Mouse (Mus musculus): ENCODE data around the gene Amz2.

Gene Amz2

DNA sequence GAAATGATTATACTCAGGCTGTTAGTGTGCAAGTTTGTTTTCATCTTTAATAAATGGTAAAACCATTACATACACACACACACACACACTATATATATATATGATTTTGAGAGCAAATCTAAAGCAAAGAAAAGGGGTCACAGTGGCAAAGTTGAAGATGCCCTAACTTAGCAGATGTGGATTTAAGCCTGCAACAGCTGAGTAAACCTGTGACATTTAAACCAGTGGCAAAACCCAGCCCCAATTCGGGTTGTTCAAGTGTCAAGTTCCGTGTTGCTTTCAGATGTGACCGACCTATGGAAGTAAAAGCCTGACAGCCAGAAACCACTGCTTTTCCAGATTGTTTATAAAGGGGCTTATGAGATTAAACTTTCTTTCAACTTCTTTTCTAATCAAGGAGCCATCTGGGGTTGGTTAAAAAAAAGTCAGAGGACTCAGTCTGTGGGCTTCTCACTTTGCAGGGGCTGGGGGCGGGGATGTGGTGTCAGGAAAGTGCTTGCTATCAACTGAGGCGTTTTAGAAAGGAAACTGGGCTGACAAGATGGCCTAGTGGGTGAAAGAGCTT, 16.5 kb downstream of the Amz2 start:
- Histone ChIP-seq H3K27me3 (ENCODE audit: insufficient read depth, low read length) (peaks cover 18% of the 10 kb centered on the region), H3K4me1 (replicated peaks; ENCODE audit: low read depth, low read length) (peaks cover 25% of the 10 kb centered on the region), H3K9me3 (ENCODE audit: low read length) (no peaks in the 10 kb centered on the region), H3K4me3 (replicated peaks; ENCODE audit: low read length) (no peak overlapping the region), H3K36me3 (ENCODE audit: insufficient read depth, low read length) (0 out of 2 replicates have a peak, but pooled peaks cover 7% of the 10 kb centered on the region)
- no peak for TF ChIP-seq CTCF (conservative IDR thresholded peaks at IDR 0.05; ENCODE audit: low read length)
- TF ChIP-seq NANOG (IDR thresholded peaks at IDR 0.05; ENCODE audit: borderline replicate concordance, low read length) = no peak
- TF ChIP-seq POU5F1 (IDR thresholded peaks at IDR 0.05; ENCODE audit: borderline replicate concordance, low read length) = no peak

DNA sequence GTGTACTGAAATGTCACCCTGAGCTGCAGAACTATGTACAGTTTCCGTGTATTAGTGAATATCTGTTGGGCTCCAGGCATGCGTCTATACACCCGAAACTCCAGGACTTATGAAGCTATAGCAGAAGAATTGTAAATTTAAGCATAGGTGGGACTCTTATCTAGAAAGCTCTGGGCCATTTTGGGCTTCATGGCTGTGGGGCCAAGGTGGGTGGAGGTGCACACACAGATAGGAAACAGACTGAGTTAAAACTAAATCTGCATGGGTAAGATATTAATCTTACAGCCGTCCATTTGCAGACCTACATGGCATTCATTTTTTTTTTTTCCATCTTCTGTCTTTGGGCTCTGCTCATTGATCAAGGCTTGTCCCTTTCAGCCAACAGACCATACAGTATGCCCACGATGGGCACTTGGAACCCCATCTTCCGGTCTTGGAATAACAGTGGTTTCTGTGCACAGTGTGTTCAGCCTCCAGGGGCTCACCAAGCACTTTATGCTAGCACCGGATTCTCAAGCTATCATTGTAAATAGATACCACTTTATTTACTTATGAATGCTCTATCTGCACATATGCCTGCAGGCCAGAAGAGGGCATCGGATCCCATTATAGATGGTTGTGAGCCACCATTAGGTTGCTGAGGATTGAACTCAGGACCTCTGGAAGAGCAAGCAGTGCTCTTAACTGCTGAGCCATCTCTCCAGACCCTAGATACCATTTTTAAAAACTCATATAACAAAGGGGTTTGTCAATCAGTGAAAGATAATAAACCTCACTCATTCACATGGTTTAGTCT, 17.9 kb downstream of the Amz2 start:
- no peak for TF ChIP-seq NANOG (IDR thresholded peaks at IDR 0.05; ENCODE audit: borderline replicate concordance, low read length)
- TF ChIP-seq POU5F1 (IDR thresholded peaks at IDR 0.05; ENCODE audit: borderline replicate concordance, low read length) = no peak
- TF ChIP-seq CTCF (conservative IDR thresholded peaks at IDR 0.05; ENCODE audit: low read length) = no peak
- no peak overlapping the region for H3K4me3 ChIP-seq (replicated peaks; ENCODE audit: low read length)
- H3K9me3 ChIP-seq (ENCODE audit: low read length) = no peaks in the 10 kb centered on the region
- H3K36me3 ChIP-seq (ENCODE audit: insufficient read depth, low read length) = no peaks in the 10 kb centered on the region
- H3K4me1 ChIP-seq (replicated peaks; ENCODE audit: low read depth, low read length) = peaks cover 25% of the 10 kb centered on the region
- peaks cover 22% of the 10 kb centered on the region for H3K27me3 ChIP-seq (ENCODE audit: insufficient read depth, low read length)

DNA sequence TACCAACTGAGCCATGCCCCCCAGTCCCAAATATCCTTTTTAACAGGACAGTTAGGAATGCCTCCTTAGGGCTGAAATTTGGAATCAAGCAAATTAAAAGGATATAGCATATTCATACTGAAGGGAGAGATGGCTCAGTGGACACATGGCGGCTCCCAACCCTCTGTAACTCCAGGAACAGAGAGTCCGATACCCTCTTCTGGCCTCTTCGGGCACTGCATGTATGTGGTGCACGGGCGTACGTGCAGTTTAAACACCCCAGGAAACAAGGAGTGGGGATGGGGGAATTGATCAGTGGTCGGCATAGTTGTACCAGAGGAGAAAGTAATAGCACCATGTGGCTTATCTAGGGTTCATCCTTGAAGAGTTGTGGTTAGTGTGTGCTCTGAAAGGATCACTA, 18.9 kb downstream of the Amz2 start:
- no peak for TF ChIP-seq NANOG (IDR thresholded peaks at IDR 0.05; ENCODE audit: borderline replicate concordance, low read length)
- peak; percentile 54; the same call in 1 of the 2 replicates for TF ChIP-seq CTCF (conservative IDR thresholded peaks at IDR 0.05; ENCODE audit: low read length)

DNA sequence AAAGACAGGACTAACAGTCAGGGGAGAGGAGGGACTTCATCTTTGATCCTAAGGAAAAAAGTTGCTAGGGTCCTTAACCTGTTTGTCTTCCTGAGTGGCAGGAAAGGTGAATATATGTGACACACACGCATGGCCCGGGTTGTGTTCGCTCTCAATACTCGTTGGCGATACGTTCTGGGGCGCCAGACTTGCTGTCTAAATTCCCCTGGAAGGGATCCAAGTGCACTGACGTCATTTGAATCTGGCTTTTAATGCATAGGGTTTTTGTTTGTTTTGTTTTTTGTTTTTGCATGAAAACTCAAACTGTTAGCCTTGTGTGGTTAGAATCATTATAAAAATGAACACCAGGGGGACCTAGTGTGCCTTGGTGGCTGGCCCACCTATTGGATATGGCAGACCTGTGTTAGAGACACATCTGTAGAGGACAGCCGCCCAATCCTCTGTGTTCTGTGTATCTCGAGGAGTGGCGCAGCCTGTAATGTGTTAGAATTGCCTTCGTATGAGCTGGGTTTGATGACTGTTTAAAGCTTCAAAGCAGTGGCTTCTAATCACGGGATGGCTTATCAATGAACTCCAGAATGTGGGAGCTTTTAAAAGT, 19.8 kb downstream of the Amz2 start:
- H3K4me1 ChIP-seq (replicated peaks; ENCODE audit: low read depth, low read length) = peaks cover 14% of the 10 kb centered on the region
- TF ChIP-seq CTCF (conservative IDR thresholded peaks at IDR 0.05; ENCODE audit: low read length) = peak; percentile 47
- TF ChIP-seq NANOG (IDR thresholded peaks at IDR 0.05; ENCODE audit: borderline replicate concordance, low read length) = no peak
- H3K27me3 ChIP-seq (ENCODE audit: insufficient read depth, low read length) = peaks cover 8% of the 10 kb centered on the region
- H3K9me3 ChIP-seq (ENCODE audit: low read length) = no peaks in the 10 kb centered on the region
- H3K4me3 ChIP-seq (replicated peaks; ENCODE audit: low read length) = no peak overlapping the region
- no peaks in the 10 kb centered on the region for H3K36me3 ChIP-seq (ENCODE audit: insufficient read depth, low read length)

More for the DNA sequence above, 18.9 kb downstream of the Amz2 start:
- Histone ChIP-seq H3K4me1 (replicated peaks; ENCODE audit: low read depth, low read length) (peaks cover 21% of the 10 kb centered on the region), H3K9me3 (ENCODE audit: low read length) (no peaks in the 10 kb centered on the region), H3K36me3 (ENCODE audit: insufficient read depth, low read length) (no peaks in the 10 kb centered on the region), H3K4me3 (replicated peaks; ENCODE audit: low read length) (no peak overlapping the region), H3K27me3 (ENCODE audit: insufficient read depth, low read length) (peaks cover 18% of the 10 kb centered on the region)

DNA sequence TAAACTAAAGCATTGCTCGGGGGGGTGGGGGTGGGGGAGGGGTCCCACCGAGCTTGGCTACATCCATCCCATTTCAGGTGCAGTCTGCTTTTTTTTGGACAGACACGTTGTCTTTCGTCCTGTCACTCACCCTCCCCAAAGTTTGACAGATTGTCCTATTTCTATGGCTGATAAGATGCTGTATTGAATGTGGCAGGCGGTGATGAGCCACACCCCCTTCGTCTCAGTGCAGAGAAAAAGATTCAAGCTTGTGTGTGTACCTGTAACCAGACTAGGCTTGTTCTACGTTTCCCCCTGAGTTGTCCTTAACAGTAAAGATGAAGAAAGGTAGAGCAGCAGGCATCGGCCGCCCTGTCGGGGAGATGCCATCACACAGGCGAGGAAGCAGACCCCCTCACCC, 25.4 kb downstream of the Amz2 start:
- no peak for TF ChIP-seq CTCF (conservative IDR thresholded peaks at IDR 0.05; ENCODE audit: low read length)

DNA sequence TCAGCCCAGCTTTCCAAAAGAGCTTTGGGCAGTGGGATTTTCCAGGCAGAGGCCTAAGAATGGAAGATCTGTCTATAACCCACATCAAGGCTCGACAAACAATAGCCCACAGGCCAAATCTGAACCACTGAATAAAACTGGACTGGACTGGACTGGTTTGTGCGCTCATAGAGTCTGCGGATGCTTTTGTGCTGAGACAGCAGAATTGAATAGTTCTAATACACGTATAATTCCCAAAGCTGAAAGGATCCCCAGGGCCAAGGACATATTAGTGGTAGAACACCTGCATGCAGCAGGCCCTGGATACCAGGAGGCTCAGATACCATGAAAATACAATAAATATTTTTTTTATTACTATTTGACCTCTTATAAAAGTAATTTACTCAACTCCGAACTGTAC, 30.5 kb downstream of the Amz2 start:
- H3K9me3 ChIP-seq (ENCODE audit: low read length) = no peaks in the 10 kb centered on the region
- no peak overlapping the region for H3K4me3 ChIP-seq (replicated peaks; ENCODE audit: low read length)
- H3K27me3 ChIP-seq (ENCODE audit: insufficient read depth, low read length) = no peaks in the 10 kb centered on the region
- TF ChIP-seq POU5F1 (IDR thresholded peaks at IDR 0.05; ENCODE audit: borderline replicate concordance, low read length) (no peak), NANOG (IDR thresholded peaks at IDR 0.05; ENCODE audit: borderline replicate concordance, low read length) (no peak), CTCF (conservative IDR thresholded peaks at IDR 0.05; ENCODE audit: low read length) (no peak)
- peaks cover 18% of the 10 kb centered on the region for H3K4me1 ChIP-seq (replicated peaks; ENCODE audit: low read depth, low read length)
- H3K36me3 ChIP-seq (ENCODE audit: insufficient read depth, low read length) = peaks cover 67% of the 10 kb centered on the region

More for the DNA sequence above, 25.4 kb downstream of the Amz2 start:
- H3K4me1 ChIP-seq (replicated peaks; ENCODE audit: low read depth, low read length) = peaks cover 13% of the 10 kb centered on the region
- no peak overlapping the region for H3K4me3 ChIP-seq (replicated peaks; ENCODE audit: low read length)
- H3K36me3 ChIP-seq (ENCODE audit: insufficient read depth, low read length) = peaks cover 42% of the 10 kb centered on the region
- no peaks in the 10 kb centered on the region for H3K9me3 ChIP-seq (ENCODE audit: low read length)
- H3K27me3 ChIP-seq (ENCODE audit: insufficient read depth, low read length) = 0 out of 2 replicates have a peak, but pooled peaks cover 4% of the 10 kb centered on the region

DNA sequence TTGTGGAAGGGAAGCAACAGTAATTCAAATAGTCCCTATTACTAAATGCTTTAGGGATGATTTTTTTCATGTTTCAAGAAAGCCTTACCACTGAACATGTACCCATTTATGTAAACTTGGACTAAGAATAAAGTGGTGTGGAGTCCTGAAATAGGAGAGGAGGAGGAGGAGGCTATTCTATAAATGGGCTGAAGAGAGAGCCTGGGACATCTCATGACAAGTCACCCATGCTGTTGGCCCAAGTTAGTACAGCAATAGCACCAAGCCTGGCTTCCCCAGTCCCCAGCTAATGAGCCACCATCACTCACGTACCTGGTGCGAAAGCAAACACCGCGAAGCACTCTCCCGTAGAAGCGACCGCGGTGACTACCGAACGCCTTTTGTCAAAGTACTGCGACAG, 32.4 kb downstream of the Amz2 start:
- no peak overlapping the region for H3K4me3 ChIP-seq (replicated peaks; ENCODE audit: low read length)
- peaks cover 18% of the 10 kb centered on the region for H3K4me1 ChIP-seq (replicated peaks; ENCODE audit: low read depth, low read length)
- TF ChIP-seq CTCF (conservative IDR thresholded peaks at IDR 0.05; ENCODE audit: low read length) (no peak), NANOG (IDR thresholded peaks at IDR 0.05; ENCODE audit: borderline replicate concordance, low read length) (no peak), POU5F1 (IDR thresholded peaks at IDR 0.05; ENCODE audit: borderline replicate concordance, low read length) (no peak)
- no peaks in the 10 kb centered on the region for H3K27me3 ChIP-seq (ENCODE audit: insufficient read depth, low read length)
- H3K36me3 ChIP-seq (ENCODE audit: insufficient read depth, low read length) = peaks cover 68% of the 10 kb centered on the region
- no peaks in the 10 kb centered on the region for H3K9me3 ChIP-seq (ENCODE audit: low read length)

DNA sequence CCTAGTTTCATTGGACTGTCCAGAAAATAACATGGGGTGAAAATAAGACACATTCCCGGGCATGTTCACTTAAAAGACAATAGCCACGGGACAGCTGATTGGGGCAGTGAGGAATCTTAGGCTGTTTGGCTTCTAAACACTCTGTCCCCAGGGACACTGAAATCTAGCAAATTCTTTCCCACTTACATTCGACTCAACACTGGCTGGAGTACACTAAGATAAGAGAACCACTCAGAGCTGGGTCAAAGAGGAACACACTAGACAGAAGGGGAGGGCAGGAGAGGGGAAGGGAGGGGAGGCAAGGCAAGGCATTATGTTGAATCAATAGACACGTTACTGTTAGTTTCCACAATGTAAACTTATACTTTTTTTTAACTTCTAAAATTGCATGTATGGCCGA, 34.8 kb downstream of the Amz2 start:
- Histone ChIP-seq H3K36me3 (ENCODE audit: insufficient read depth, low read length) (peaks cover 53% of the 10 kb centered on the region), H3K27me3 (ENCODE audit: insufficient read depth, low read length) (no peaks in the 10 kb centered on the region), H3K9me3 (ENCODE audit: low read length) (no peaks in the 10 kb centered on the region), H3K4me1 (replicated peaks; ENCODE audit: low read depth, low read length) (peaks cover 7% of the 10 kb centered on the region), H3K4me3 (replicated peaks; ENCODE audit: low read length) (no peak overlapping the region)
- TF ChIP-seq CTCF (conservative IDR thresholded peaks at IDR 0.05; ENCODE audit: low read length) (no peak), NANOG (IDR thresholded peaks at IDR 0.05; ENCODE audit: borderline replicate concordance, low read length) (no peak), POU5F1 (IDR thresholded peaks at IDR 0.05; ENCODE audit: borderline replicate concordance, low read length) (no peak)

All from E14TG2a.4 (cell line).